In the genomic region with DNA sequence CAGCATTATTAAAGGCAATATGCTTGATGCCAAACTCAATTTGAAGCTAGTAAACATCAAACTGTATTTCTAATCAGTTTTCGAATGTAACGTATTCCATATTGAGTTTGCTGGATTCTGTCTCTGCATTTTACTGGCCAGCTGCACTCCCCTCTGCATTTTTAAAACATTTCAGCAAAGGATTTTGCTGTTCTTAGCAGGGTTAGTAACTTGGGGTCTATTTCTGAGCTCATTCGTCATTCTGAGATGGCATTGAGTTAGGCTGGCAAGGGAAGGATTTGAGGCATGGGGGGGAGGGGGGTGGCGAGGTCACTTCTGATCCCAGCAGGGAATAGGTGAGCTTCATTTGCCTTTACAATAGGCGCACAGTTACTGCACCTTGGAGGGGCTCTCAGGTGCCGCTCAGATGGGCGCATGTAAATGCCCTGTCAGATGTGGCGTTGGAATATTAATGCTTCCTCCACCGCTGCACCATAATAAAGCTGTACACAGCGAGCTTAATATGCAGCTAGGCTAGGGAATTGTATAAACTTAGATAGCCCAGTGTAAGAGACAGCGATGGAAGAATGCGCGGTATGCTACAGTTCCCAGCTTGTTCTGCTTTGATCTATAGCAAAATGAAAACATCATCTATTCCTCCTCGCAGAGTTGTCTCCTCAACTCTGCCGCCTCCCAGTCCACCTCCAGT, we compare ENCODE assay signal across 12 mouse cellular contexts. TPM values are rescaled to one million over a fixed set of nuclear protein-coding genes. Genes with fewer than 3 reads are reported as not detected.
DNase-seq lines count a peak whose midpoint lies in the region; ATAC-seq and TF ChIP-seq lines count a peak whose summit lies in the region.
"Had no signal": no experiment of that assay in that cellular context is flagged by ENCODE, and none has a peak within 500 bp of the region (broad histone marks: within the 10 kb centered on the region; RNA-seq: fewer than 3 reads in every experiment).

No protein-coding gene starts in this region.

- H3K4me1 ChIP-seq in heart, embryonic 15.5 days (replicated peaks): peaks cover 31% of the 10 kb centered on the region
- peaks cover 77% of the 10 kb centered on the region for H3K4me1 ChIP-seq in hindbrain, embryonic 12.5 days
- peaks cover 86% of the 10 kb centered on the region for H3K4me1 ChIP-seq in midbrain, embryonic 15.5 days

- no peaks in the 10 kb centered on the region for H3K27me3 ChIP-seq in heart, embryonic 15.5 days
- no peaks in the 10 kb centered on the region for H3K27me3 ChIP-seq in hindbrain, embryonic 12.5 days
- H3K27me3 ChIP-seq in midbrain, embryonic 15.5 days (replicated peaks): no peaks in the 10 kb centered on the region

- H3K36me3 ChIP-seq in heart, embryonic 15.5 days: peaks cover 3% of the 10 kb centered on the region; the same call in 1 of the 2 replicates
- H3K36me3 ChIP-seq in hindbrain, embryonic 12.5 days: peaks cover 19% of the 10 kb centered on the region
- H3K36me3 ChIP-seq in midbrain, embryonic 15.5 days (replicated peaks): no peaks in the 10 kb centered on the region

- no peaks in the 10 kb centered on the region for H3K9me3 ChIP-seq in heart, embryonic 15.5 days (replicated peaks)
- H3K9me3 ChIP-seq in hindbrain, embryonic 12.5 days (replicated peaks): no peaks in the 10 kb centered on the region
- H3K9me3 ChIP-seq in midbrain, embryonic 15.5 days: no peaks in the 10 kb centered on the region

- no peak for TF ChIP-seq POLR2A in brain, embryonic 14.5 days (IDR thresholded peaks at IDR 0.05; ENCODE audit: borderline replicate concordance, extremely low read depth, insufficient read depth, insufficient read length, poor library complexity, severe bottlenecking)

- DNase-seq in heart, postnatal 14 days: no peak
- peak; percentile 74 for DNase-seq in brain, embryonic 14.5 days (ENCODE audit: low read depth)
- no peak for DNase-seq in adrenal gland, adult 18-20 months (ENCODE audit: low spot score in 2 of 2)
- DNase-seq in right cerebral cortex, postnatal 14 days: no peak
- no peak for DNase-seq in thymus, postnatal 0 days (ENCODE audit: low spot score)
- DNase-seq: gastrocnemius, postnatal 36 days; kidney, postnatal 14 days had no signal

- TF ChIP-seq CTCF in brain, embryonic 14.5 days (IDR thresholded peaks at IDR 0.05; ENCODE audit: borderline replicate concordance, extremely low read depth, insufficient read depth, insufficient read length): no peak

- no peak overlapping the region for H3K4me3 ChIP-seq in heart, embryonic 15.5 days
- H3K4me3 ChIP-seq in hindbrain, embryonic 12.5 days: no peak overlapping the region
- H3K4me3 ChIP-seq in midbrain, embryonic 15.5 days: peak overlapping the region; percentile 21

- WGBS in heart, embryonic 15.5 days: 45% methylated on average over 15 of the region's 15 CpGs
- 21% methylated on average over 15 of the region's 15 CpGs for WGBS in hindbrain, embryonic 12.5 days
- 17% methylated on average over 15 of the region's 15 CpGs for WGBS in midbrain, embryonic 15.5 days

- no peak for ATAC-seq in heart, embryonic 15.5 days (replicated peaks; ENCODE audit: insufficient number of reproducible peaks, insufficient read depth, low FRiP score, low read depth)
- ATAC-seq in hindbrain, embryonic 12.5 days (ENCODE audit: low FRiP score): peak; percentile 28
- ATAC-seq in midbrain, embryonic 15.5 days (replicated peaks): peak; percentile 40; the same call in 1 of the 2 replicates

- no peak overlapping the region for H3K27ac ChIP-seq in heart, embryonic 15.5 days
- H3K27ac ChIP-seq in hindbrain, embryonic 12.5 days: 0 out of 2 replicates have a peak overlapping the region, but pooled peaks have one; percentile 12
- peak overlapping the region; percentile 60 for H3K27ac ChIP-seq in midbrain, embryonic 15.5 days

- intact Hi-C loops in heart, postnatal 14 days (cut with DNase I): no loop called here

- H3K9ac ChIP-seq in heart, embryonic 15.5 days: 0 out of 2 replicates have a peak overlapping the region, but pooled peaks have one; percentile 17
- no peak overlapping the region for H3K9ac ChIP-seq in hindbrain, embryonic 12.5 days
- peak overlapping the region; percentile 21; the same call in 1 of the 2 replicates for H3K9ac ChIP-seq in midbrain, embryonic 15.5 days

- peak overlapping the region; percentile 32; the same call in 1 of the 2 replicates for H3K4me2 ChIP-seq in heart, embryonic 15.5 days
- peak overlapping the region; percentile 21 for H3K4me2 ChIP-seq in hindbrain, embryonic 12.5 days (replicated peaks)
- H3K4me2 ChIP-seq in midbrain, embryonic 15.5 days: peak overlapping the region; percentile 44

RNA-seq across cellular contexts. Expression of a gene that starts 13.7 kb away (rescaled TPM):
- polyA plus RNA-seq in heart, embryonic 15.5 days (2015; fragmentation: Nextera tagmentation; extraction: Ambion mirVana): 14.0 and 15.5 TPM in 2 replicates
- 1 to 10 TPM; 4.1 to 5.0 TPM for total RNA-seq in heart, postnatal 14 days (2021)
- polyA plus RNA-seq in brain, embryonic 14.5 days (2012; rRNA removed): 70.1 and 88.6 TPM in 2 replicates
- polyA plus RNA-seq in hindbrain, embryonic 12.5 days (2016; fragmentation: Nextera tagmentation; extraction: Ambion mirVana): 89.1 and 94.8 TPM in 2 replicates
- polyA plus RNA-seq in midbrain, embryonic 15.5 days (2015; fragmentation: Nextera tagmentation; extraction: Ambion mirVana): 101 and 105 TPM in 2 replicates
- total RNA-seq in adrenal gland, adult 18-20 months (2021): 1 to 10 TPM; 3.2 to 3.8 TPM
- polyA plus RNA-seq in thymus, postnatal 0 days (2015; fragmentation: Nextera tagmentation; extraction: Ambion mirVana): 7.4 and 8.0 TPM in 2 replicates

RNA-seq across cellular contexts. Expression of a gene that starts 16.7 kb away (rescaled TPM):
- not detected in 2 replicates for polyA plus RNA-seq in heart, embryonic 15.5 days (2015; fragmentation: Nextera tagmentation; extraction: Ambion mirVana)
- total RNA-seq in heart, postnatal 14 days (2021): not detected
- polyA plus RNA-seq in brain, embryonic 14.5 days (2012; rRNA removed): 0.15 and 0.16 TPM in 2 replicates
- polyA plus RNA-seq in hindbrain, embryonic 12.5 days (2016; fragmentation: Nextera tagmentation; extraction: Ambion mirVana): not detected in 2 replicates
- 0.23 TPM in 1 of 2 replicates, not detected in the other for polyA plus RNA-seq in midbrain, embryonic 15.5 days (2015; fragmentation: Nextera tagmentation; extraction: Ambion mirVana)
- not detected for total RNA-seq in adrenal gland, adult 18-20 months (2021)
- not detected in 2 replicates for polyA plus RNA-seq in thymus, postnatal 0 days (2015; fragmentation: Nextera tagmentation; extraction: Ambion mirVana)
- total RNA-seq: gastrocnemius, postnatal 36 days had no signal
- polyA plus RNA-seq: embryonic facial prominence, embryonic 11.5 days; stomach, embryonic 16.5 days had no signal
